Mouse (Mus musculus) lung, postnatal 36 days (tissue): ENCODE measurements around the gene Vasn.

Experiments used
- DNase-seq: peaks from one replicate; pipeline ENCODE4 v3.0.0; 2022; ENCODE audit warnings: mixed read lengths

Vasn gene

DNA sequence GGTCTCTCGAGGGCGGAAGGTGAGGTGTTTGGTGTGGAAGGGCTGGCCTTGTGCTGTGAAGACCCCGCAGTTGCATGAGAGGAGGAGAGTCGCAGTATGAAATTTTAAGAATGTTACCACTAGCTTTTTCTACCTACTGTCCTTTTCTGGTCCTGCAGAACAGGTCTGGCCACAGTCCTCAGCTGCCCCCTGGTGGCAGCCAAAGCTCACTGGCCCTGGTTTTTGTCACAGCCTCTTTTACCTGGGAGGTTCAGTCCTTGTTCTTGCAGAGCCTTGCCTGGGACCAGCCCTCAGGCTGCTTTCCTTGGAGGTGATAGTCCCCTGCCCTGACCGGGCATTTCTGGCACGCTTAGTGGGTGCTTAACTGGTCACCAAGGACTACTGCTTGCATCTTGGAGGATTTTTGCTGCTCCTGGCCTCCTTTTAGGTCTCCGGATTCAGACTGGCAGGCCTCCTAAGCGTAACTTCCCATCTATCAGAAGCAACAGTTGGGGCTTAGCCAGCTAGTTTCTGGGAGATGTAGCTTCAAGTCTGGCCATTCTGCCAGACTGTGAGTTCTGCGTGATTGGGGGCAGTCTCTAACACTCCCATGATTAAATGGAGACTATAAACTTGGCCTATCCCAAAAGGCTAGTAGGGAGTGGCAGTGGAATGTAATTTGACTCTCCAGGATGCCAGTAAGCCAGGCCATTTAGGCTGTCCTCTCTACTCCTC is 31.8 kb upstream of the Vasn start:
- peak; percentile 92 for DNase-seq

DNA sequence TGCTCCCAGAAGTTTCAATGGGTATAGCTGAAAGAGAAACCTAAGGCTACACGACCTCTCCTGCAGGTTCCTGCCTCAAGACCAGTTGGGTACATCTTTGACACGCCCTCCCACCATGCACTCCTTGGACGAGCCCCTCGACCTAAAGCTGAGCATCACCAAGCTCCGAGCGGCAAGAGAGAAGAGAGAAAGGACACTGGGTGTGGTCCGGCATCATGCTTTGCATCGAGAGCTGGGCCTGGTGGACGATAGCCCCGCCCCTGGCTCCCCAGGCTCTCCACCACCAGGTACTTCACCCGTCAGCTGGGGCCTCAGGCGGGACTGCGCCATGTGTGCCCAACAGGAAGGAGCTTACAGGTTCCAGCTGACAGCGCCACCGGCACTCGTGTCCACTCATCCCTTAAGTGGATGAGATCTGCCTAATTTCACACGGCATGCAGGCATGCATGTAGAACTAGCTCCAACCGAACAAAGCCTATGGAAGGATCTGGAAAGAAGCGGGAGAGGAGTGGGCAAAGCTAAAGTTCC is 31.1 kb upstream of the Vasn start:
- DNase-seq, result peak; percentile 51

GRCm38 (mm10) chr16:4611193-4611592 is 28.5 kb upstream of the Vasn start:
- DNase-seq, result no peak

DNA sequence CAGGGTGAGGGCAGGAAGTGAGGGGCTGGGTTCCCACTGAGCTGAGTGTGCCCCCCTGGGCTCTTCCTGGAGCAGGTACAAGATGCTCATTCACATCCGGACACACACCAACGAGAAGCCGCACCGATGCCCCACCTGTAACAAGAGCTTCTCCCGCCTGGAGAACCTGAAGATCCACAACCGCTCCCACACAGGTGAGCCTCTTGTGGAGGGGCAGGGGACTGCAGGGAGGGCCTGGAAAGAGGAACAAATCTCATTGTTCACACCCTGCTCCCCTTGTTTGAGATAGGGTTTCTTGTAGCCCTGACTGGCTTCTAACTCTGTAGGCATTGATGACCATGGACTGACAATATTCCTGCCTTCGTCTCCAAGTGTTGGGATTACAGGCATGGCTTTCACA is 28.1 kb upstream of the Vasn start:
- no peak for DNase-seq

- no peak for DNase-seq
These were observed 26.0 kb upstream of the Vasn start for GRCm38 (mm10) chr16:4613736-4614135.

- no peak for DNase-seq
These were observed 25.1 kb upstream of the Vasn start for GRCm38 (mm10) chr16:4614639-4615038.

GRCm38 (mm10) chr16:4615297-4615696 is 24.4 kb upstream of the Vasn start:
- no peak for DNase-seq

DNA sequence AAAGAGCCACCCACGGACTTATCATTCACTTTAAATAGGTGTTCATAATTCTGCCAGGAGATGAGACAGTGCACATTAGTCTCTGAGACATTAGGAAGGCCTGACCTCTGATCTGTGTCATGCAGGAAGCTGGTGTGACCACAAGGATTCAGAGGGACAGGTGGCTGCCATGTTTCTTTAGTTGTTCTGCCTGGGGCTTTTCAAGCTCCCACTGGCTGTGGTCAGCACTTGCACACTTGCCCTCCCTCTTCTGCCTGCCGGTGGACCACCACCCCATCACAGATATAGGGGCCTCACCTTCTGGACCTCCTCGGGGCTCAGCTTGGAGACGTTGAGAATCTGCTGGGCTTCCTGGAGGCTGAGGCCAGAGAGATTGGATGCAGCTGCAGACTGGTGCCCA is 22.9 kb upstream of the Vasn start:
- DNase-seq, result no peak

DNA sequence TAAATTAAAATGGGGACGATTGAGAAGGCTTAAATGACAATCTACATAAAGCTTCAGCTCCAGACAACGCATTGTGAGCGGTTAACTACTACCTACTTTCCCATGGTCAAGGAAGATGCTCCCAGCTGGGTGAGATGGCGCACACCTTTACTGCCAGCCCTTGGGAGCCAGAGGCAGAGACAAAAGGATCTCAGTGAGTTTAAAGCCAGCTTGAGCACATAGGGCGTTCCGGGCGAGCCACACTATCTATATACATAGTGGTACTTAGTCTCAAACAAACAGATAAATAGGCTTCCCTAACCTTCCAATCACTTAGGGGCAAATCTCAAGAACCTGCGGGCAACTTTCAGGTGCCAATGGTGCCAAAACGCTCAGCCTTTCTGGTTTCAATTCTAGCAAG is 15.7 kb upstream of the Vasn start:
- no peak for DNase-seq

GRCm38 (mm10) chr16:4624481-4625110 is 15.1 kb upstream of the Vasn start, which contains the start of gene Pam16:
Gene Pam16, minus strand, starts transcription at chr16:4624988.
- peak; percentile 95 for DNase-seq

DNA sequence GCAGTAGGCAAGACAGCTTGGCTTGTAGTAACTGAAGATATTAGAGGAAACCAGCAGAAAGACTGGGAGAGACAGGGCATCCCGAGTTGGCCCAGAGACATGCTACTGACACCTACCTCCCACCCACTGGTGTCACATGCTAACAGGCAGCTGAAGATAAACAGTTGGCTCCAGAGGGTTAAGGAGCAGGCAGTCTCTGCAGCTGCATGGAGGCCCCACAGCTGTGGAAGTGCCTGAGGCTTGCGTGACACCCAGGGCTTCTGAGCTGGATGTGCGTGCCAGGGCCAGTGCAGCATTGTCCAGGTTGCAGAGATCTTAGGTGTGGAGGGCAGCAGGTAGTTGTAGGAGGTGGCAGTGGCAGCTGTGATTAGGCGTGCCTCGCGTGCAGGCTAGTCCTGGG is 12.6 kb upstream of the Vasn start:
- DNase-seq, result no peak

DNA sequence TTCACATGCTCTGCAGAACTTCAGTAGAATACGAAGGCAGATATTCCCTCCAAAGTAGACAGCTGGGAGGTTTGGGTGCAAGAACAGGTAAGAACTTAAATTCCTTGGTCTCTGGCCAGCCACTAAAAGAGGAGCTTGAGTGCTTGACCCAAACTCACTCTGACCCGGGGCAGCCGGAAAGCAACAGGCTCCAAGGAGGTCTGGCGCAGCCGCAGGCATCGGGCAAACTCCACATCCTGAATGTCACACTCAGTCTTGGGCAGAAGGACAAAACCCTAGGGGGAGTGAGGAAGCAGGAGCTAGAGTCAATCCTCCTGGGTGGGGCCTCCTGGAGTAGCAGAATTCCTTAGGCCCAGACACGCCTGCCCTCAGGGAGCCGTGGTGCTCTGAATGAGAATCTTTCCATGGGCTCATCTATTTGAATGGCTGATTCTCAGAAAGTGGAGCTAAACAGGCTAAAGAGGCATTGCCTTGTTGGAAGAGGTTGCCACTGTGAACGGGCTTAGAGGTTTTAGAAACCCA is 10.8 kb upstream of the Vasn start:
- DNase-seq, result no peak

DNA sequence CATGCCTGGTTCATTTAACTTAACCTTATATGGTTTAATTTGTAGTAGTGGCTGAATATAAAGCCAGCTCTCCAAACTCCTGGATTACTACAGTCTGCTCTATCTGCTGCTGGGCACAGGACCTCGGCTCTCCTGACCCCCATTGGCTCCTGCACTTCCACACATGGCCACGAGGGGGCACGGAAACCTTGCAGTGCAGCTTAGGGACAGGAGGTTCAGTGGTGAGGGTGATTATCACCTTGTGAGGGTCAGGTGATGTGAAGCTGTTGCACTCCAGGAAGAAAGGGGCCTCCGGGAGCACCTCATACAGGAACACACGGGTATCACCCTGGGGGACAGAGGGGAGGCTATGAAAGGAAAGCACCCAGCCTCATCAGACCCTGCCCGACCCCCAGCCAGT is 9.8 kb upstream of the Vasn start:
- peak; percentile 90 for DNase-seq

GRCm38 (mm10) chr16:4632050-4632449 is 7.7 kb upstream of the Vasn start:
- peak; percentile 77 for DNase-seq

GRCm38 (mm10) chr16:4633661-4634060 is 6.1 kb upstream of the Vasn start:
- no peak for DNase-seq

DNA sequence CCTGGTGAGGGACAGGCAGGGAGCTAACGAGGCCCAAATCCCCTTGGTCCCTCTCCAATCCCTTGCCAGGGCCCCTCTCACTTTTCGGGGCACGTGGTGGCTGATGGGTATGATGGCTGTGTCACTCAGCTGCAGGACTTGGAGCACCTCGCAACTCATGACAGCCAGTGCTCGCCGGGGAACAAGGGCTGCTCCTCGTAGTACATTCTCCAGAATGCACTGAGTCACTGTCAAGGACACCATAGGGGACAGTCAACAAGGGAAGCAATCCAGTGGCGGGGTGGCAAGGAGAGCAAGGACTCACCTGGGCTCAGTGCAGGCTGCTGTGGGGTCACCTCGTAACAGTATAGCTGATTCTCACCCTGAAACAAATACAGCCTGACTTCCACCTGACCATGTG is 5.1 kb upstream of the Vasn start:
- DNase-seq, result no peak

- no peak for DNase-seq
These were observed 4.0 kb upstream of the Vasn start for GRCm38 (mm10) chr16:4635760-4636159.

- DNase-seq, result no peak
These were observed 800 bp upstream of the Vasn start for GRCm38 (mm10) chr16:4638891-4639390.

DNA sequence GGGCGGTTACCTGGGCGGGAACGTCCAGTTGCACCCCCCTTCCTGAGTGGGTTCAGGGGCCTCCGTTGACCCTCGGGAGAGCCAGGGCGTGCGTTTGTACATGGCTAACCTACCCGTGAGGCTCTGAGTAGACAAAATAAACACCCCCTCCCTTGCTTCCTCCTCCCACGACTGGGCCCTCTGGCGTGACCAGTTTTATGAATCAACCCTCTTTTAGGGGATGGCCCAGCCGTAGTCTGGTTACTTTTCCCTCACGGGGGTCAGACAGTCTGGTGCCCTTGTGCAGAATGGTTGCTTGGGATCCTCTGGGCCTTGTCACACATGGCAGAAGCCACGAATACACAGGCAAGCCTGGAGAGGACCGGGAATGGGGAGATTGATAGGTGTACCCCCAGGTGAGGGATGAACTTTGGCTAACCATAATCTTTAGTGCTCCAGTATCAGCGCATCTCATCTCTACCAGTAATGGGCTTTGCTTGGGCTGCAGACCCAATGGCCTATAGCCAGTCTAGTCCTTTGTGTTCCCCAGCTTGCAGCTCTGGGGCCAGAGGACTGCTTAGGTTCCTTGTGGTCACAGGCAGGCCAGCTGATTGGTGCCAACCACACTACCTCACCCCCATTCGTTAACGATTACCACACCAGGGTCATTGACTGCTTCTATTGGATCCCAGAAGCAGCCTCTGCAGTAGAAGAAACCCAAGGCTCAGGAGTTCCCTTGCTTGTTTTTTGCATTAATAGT is 695 bp downstream of the Vasn start:
- DNase-seq, result peak; percentile 72

GRCm38 (mm10) chr16:4641119-4641838 is 1.5 kb downstream of the Vasn start:
- DNase-seq, result peak; percentile 85

DNA sequence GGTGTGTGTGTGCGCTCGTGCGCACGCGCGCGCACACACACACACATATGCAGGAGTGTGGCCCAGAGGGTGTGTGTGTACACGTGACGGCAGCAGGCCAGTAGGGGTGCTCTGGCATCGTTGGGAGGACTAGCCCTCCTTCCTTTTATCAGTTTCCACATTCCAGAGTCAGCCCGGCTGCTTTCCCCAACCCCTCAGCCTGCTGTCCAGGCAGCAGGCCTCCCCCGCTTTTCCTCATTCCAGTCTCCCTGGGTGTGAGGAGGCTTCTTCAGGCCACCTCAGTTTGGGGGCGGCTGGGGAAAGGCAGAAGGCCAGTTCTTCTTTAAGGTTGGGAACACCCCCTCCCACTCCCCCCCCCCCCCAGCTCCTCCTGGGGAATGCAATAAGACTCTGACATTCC is 2.4 kb downstream of the Vasn start:
- peak; percentile 84 for DNase-seq

DNA sequence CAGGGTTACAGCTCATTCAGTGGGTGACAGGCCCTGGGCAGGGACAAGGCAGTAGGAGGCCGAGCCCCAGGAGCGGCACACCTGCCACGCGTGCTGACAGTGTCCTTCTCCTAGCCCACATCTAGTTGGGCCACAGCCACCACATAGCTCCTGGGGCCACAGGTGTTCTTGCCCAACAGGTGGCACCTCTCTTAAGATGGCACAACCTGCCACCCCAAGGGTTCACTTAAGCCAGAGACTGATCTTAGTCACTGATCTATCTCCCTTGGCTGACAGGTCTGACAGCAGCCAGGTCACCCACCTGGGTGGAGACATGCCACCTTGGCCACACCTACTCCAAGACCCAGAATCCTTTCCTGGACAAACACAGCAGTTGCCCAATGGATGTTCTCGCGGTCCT is 3.2 kb downstream of the Vasn start:
- DNase-seq, result peak; percentile 51
